Mouse (Mus musculus) lung, embryonic 16.5 days (tissue): ENCODE measurements around the gene Map1s. TPM values are rescaled to one million over a fixed set of nuclear protein-coding genes. Genes with fewer than 3 reads are reported as not detected.
A peak's percentile ranks its signal among the peaks of the same experiment; 100 is the strongest.

Experiments
- ATAC-seq: fragments of 200-750 bp; cut with Nextera tagmentation; 2 replicates; pipeline ENCODE4 v1.8.0; 2017; ENCODE audit warnings: low read depth, mild to moderate bottlenecking, moderate library complexity
- H3K27ac ChIP-seq: fragments of 300-500 bp; sonication (generic); 2 replicates; pipeline ENCODE4 v1.5.1; 2014; ENCODE audit warnings: mild to moderate bottlenecking, control low read depth, low read length
- H3K27me3 ChIP-seq: fragments of 300-500 bp; sonication (generic); 2 replicates; pipeline ENCODE4 v1.6.1; 2014; ENCODE audit warnings: low read depth, low read length, mixed read lengths; ENCODE audit not compliant: control insufficient read depth, insufficient read depth
- H3K36me3 ChIP-seq: fragments of 300-500 bp; sonication (generic); 2 replicates; pipeline ENCODE4 v1.6.1; 2014; ENCODE audit warnings: low read length; ENCODE audit not compliant: control insufficient read depth, insufficient read depth
- H3K4me1 ChIP-seq: fragments of 300-500 bp; sonication (generic); replicated peaks from 2 replicates; pipeline ENCODE4 v1.6.1; 2014; ENCODE audit warnings: low read length, mixed read lengths; ENCODE audit not compliant: control insufficient read depth, insufficient read depth
- H3K4me2 ChIP-seq: fragments of 300-500 bp; sonication (generic); 2 replicates; pipeline ENCODE4 v1.6.1; 2014; ENCODE audit warnings: low read depth, low read length, control low read depth
- H3K4me3 ChIP-seq: fragments of 300-500 bp; sonication (generic); 2 replicates; pipeline ENCODE4 v1.5.1; 2014; ENCODE audit warnings: mild to moderate bottlenecking, low read length, control low read depth
- H3K9ac ChIP-seq: fragments of 300-500 bp; sonication (generic); 2 replicates; pipeline ENCODE4 v1.6.1; 2014; ENCODE audit warnings: low read length, control low read depth
- H3K9me3 ChIP-seq: fragments of 300-500 bp; sonication (generic); 2 replicates; pipeline ENCODE4 v1.6.1; 2016; ENCODE audit warnings: low read length; ENCODE audit not compliant: control insufficient read depth
- WGBS: fragments of 180-500 bp; shearing (Covaris S2); extraction: QIAGEN DNeasy Blood & Tissue Kit; methylation state at CpG from one replicate; pipeline ENCODE4 v1.1.7; 2014; 5-methylcytosine and 5-hydroxymethylcytosine counted together
- microRNA counts: library from miRNA; unstranded; fragments of <30 nt; microRNA quantifications from one replicate; lab custom pipeline; 2016
- microRNA-seq: library from miRNA; unstranded; fragments of <30 nt; microRNA quantifications from one replicate; pipeline ENCODE4, GENCODE M21; 2016
- polyA plus RNA-seq: library from polyadenylated mRNA; unstranded; fragments of >200 nt; fragmentation: Nextera tagmentation; extraction: Ambion mirVana; gene quantifications from 2 replicates; pipeline ENCODE4 v1.2.1, GENCODE M21; 2015

Gene Map1s
- polyA plus RNA-seq, 1 experiment from 2014 or later: 49.2 TPM

GRCm38 (mm10) chr8:70937200-70937599 lies 31.5 kb downstream of the Map1s start:
- no peak overlapping the region for H3K27ac ChIP-seq
- H3K4me2 ChIP-seq: no peak overlapping the region
- ATAC-seq: no peak
- no peaks in the 10 kb centered on the region for H3K36me3 ChIP-seq
- H3K4me1 ChIP-seq: no peaks in the 10 kb centered on the region
- WGBS: 78% methylated on average over 6 of the region's 6 CpGs
- H3K27me3 ChIP-seq: no peaks in the 10 kb centered on the region
- no peaks in the 10 kb centered on the region for H3K9me3 ChIP-seq
- H3K4me3 ChIP-seq: no peak overlapping the region
- H3K9ac ChIP-seq: no peak overlapping the region

GRCm38 (mm10) chr8:70941478-70941877 lies 35.7 kb downstream of the Map1s start:
- Histone ChIP-seq H3K9ac (no peak overlapping the region), H3K4me3 (no peak overlapping the region), H3K9me3 (no peaks in the 10 kb centered on the region), H3K27ac (no peak overlapping the region), H3K4me2 (no peak overlapping the region), H3K4me1 (no peaks in the 10 kb centered on the region), H3K27me3 (no peaks in the 10 kb centered on the region), H3K36me3 (no peaks in the 10 kb centered on the region)
- ATAC-seq: no peak
- 66% methylated on average over 2 of the region's 2 CpGs for WGBS

- 8% methylated on average over 1 of the region's 1 CpGs for WGBS
- no peak overlapping the region for H3K4me3 ChIP-seq
- H3K4me2 ChIP-seq: no peak overlapping the region
- H3K4me1 ChIP-seq: no peaks in the 10 kb centered on the region
- no peaks in the 10 kb centered on the region for H3K9me3 ChIP-seq
- H3K36me3 ChIP-seq: no peaks in the 10 kb centered on the region
- H3K27ac ChIP-seq: no peak overlapping the region
- no peak overlapping the region for H3K9ac ChIP-seq
- no peaks in the 10 kb centered on the region for H3K27me3 ChIP-seq
- ATAC-seq: no peak
Observed at GRCm38 (mm10) chr8:70943187-70943586, 37.5 kb downstream of the Map1s start.

GRCm38 (mm10) chr8:70949847-70950246 lies 44.1 kb downstream of the Map1s start:
- Histone ChIP-seq H3K4me2 (no peak overlapping the region), H3K4me1 (no peaks in the 10 kb centered on the region), H3K9me3 (no peaks in the 10 kb centered on the region), H3K27ac (no peak overlapping the region), H3K4me3 (no peak overlapping the region), H3K9ac (no peak overlapping the region), H3K27me3 (no peaks in the 10 kb centered on the region; the same call in 1 of the 2 replicates), H3K36me3 (no peaks in the 10 kb centered on the region)
- no peak for ATAC-seq
- WGBS: 64% methylated on average over 1 of the region's 1 CpGs

GRCm38 (mm10) chr8:70960703-70961472 lies 55.2 kb downstream of the Map1s start:
- H3K4me1 ChIP-seq: no peaks in the 10 kb centered on the region
- H3K9ac ChIP-seq: no peak overlapping the region
- H3K27ac ChIP-seq: no peak overlapping the region
- no peaks in the 10 kb centered on the region for H3K9me3 ChIP-seq
- no peaks in the 10 kb centered on the region for H3K36me3 ChIP-seq
- 52% methylated on average over 13 of the region's 14 CpGs for WGBS
- peak; percentile 49; the same call in 1 of the 2 replicates for ATAC-seq
- H3K27me3 ChIP-seq: no peaks in the 10 kb centered on the region; the same call in 1 of the 2 replicates
- H3K4me3 ChIP-seq: no peak overlapping the region
- H3K4me2 ChIP-seq: no peak overlapping the region

GRCm38 (mm10) chr8:70964159-70964558 lies 58.4 kb downstream of the Map1s start:
- Histone ChIP-seq H3K27ac (no peak overlapping the region), H3K9ac (no peak overlapping the region), H3K4me3 (no peak overlapping the region), H3K36me3 (no peaks in the 10 kb centered on the region), H3K4me2 (no peak overlapping the region), H3K27me3 (no peaks in the 10 kb centered on the region), H3K9me3 (no peaks in the 10 kb centered on the region), H3K4me1 (no peaks in the 10 kb centered on the region)
- 0% methylated on average over 3 of the region's 3 CpGs for WGBS
- ATAC-seq: no peak

GRCm38 (mm10) chr8:70964861-70965260 lies 59.1 kb downstream of the Map1s start:
- Histone ChIP-seq H3K4me3 (no peak overlapping the region), H3K4me2 (no peak overlapping the region), H3K27ac (no peak overlapping the region), H3K27me3 (no peaks in the 10 kb centered on the region), H3K9me3 (no peaks in the 10 kb centered on the region), H3K9ac (no peak overlapping the region), H3K4me1 (no peaks in the 10 kb centered on the region), H3K36me3 (no peaks in the 10 kb centered on the region)
- ATAC-seq: no peak

MicroRNAs within 50 kb of the gene (microRNA counts, 519-probe panel; counts per million panel counts)
- microRNA mmu-miR-1969 (lab: Ali Mortazavi, UCI): not detected

Small RNAs within 50 kb of the gene (microRNA-seq; reads per million reads assigned to microRNA genes)
- gene Mir1969: 0.99 reads per million
- not detected for gene Mir7067

Other genes with a start within 250 kb of the Map1s start
- gene Pgpep1, start 245.5 kb upstream of the Map1s start, polyA plus RNA-seq: 43.6 and 46.7 TPM in 2 replicates
- 197 and 214 TPM in 2 replicates for gene Lsm4, start 232.7 kb upstream of the Map1s start, polyA plus RNA-seq
- 26.2 and 28.8 TPM in 2 replicates for gene Jund, start 207.0 kb upstream of the Map1s start, polyA plus RNA-seq
- gene Iqcn, start 202.5 kb upstream of the Map1s start, polyA plus RNA-seq: not detected in 2 replicates
- gene Gm3336, start 187.4 kb upstream of the Map1s start, polyA plus RNA-seq: 0.26 TPM in 1 of 2 replicates, not detected in the other
- 0.10 and 0.19 TPM in 2 replicates for gene Pde4c, start 182.2 kb upstream of the Map1s start, polyA plus RNA-seq
- 14.8 and 16.2 TPM in 2 replicates for gene Rab3a, start 151.3 kb upstream of the Map1s start, polyA plus RNA-seq
- 37.1 and 39.2 TPM in 2 replicates for gene Mpv17l2, start 145.0 kb upstream of the Map1s start, polyA plus RNA-seq
- gene Pik3r2, start 129.2 kb upstream of the Map1s start, polyA plus RNA-seq: 56.0 and 56.8 TPM in 2 replicates
- gene Mast3, start 100.9 kb upstream of the Map1s start, polyA plus RNA-seq: 13.7 and 14.3 TPM in 2 replicates
- 0.24 and 0.69 TPM in 2 replicates for gene Il12rb1, start 97.5 kb upstream of the Map1s start, polyA plus RNA-seq
- gene Arrdc2, start 66.2 kb upstream of the Map1s start, polyA plus RNA-seq: 4.5 and 5.6 TPM in 2 replicates
- 0.40 and 0.99 TPM in 2 replicates for gene Kcnn1, start 42.7 kb upstream of the Map1s start, polyA plus RNA-seq
- gene Ccdc124, start 32.0 kb upstream of the Map1s start, polyA plus RNA-seq: 99.2 and 106 TPM in 2 replicates
- 0.13 and 0.16 TPM in 2 replicates for gene Slc5a5, start 13.2 kb upstream of the Map1s start, polyA plus RNA-seq
- gene Rpl18a, start 8.5 kb upstream of the Map1s start, polyA plus RNA-seq: 5,017 and 5,100 TPM in 2 replicates